Mouse (Mus musculus) hindbrain, embryonic 11.5 days (tissue): Measurements from ENCODE around the gene Gm20388. TPM values are rescaled to one million over a fixed set of nuclear protein-coding genes. Genes with fewer than 3 reads are reported as not detected.

Source experiments
- ATAC-seq: fragments of 200-750 bp; cut with Nextera tagmentation; 2 replicates; pipeline ENCODE4 v1.8.0; 2017; ENCODE audit warnings: mild to moderate bottlenecking, moderate TSS enrichment, moderate library complexity; ENCODE audit not compliant: low FRiP score
- DNase-seq: peaks from one replicate; pipeline ENCODE4 v3.0.0-alpha.2; 2015; ENCODE audit warnings: low spot score
- H3K27ac ChIP-seq: fragments of 300-500 bp; sonication (generic); 2 replicates; pipeline ENCODE4 v1.5.1; 2014; ENCODE audit warnings: mild to moderate bottlenecking, low read depth, low read length
- H3K27me3 ChIP-seq: fragments of 300-500 bp; sonication (generic); 2 replicates; pipeline ENCODE4 v1.6.1; 2014; ENCODE audit warnings: mild to moderate bottlenecking, low read length, moderate library complexity, mixed read lengths; ENCODE audit not compliant: control insufficient read depth, insufficient read depth
- H3K36me3 ChIP-seq: fragments of 300-500 bp; sonication (generic); 2 replicates; pipeline ENCODE4 v1.6.1; 2014; ENCODE audit warnings: mild to moderate bottlenecking, low read length, moderate library complexity, mixed read lengths; ENCODE audit not compliant: control insufficient read depth, insufficient read depth
- H3K4me1 ChIP-seq: fragments of 300-500 bp; sonication (generic); replicated peaks from 2 replicates; pipeline ENCODE4 v1.6.1; 2014; ENCODE audit warnings: low read length, mixed read lengths; ENCODE audit not compliant: control insufficient read depth, insufficient read depth
- H3K4me2 ChIP-seq: fragments of 300-500 bp; sonication (generic); replicated peaks from 2 replicates; pipeline ENCODE4 v1.6.1; 2014; ENCODE audit warnings: mild to moderate bottlenecking, low read depth, low read length
- H3K4me3 ChIP-seq: fragments of 300-500 bp; sonication (generic); 2 replicates; pipeline ENCODE4 v1.5.1; 2014; ENCODE audit warnings: low read depth, low read length
- H3K9ac ChIP-seq: fragments of 300-500 bp; sonication (generic); 2 replicates; pipeline ENCODE4 v1.6.1; 2014; ENCODE audit warnings: low read depth, low read length
- H3K9me3 ChIP-seq: fragments of 300-500 bp; sonication (generic); 2 replicates; pipeline ENCODE4 v1.6.1; 2016; ENCODE audit warnings: low read length; ENCODE audit not compliant: control insufficient read depth
- WGBS: fragments of 180-500 bp; shearing (Covaris S2); extraction: QIAGEN DNeasy Blood & Tissue Kit; methylation state at CpG from one replicate; pipeline ENCODE4 v1.1.7; 2014; 5-methylcytosine and 5-hydroxymethylcytosine counted together
- polyA plus RNA-seq: library from polyadenylated mRNA; unstranded; fragments of >200 nt; fragmentation: Nextera tagmentation; extraction: Ambion mirVana; gene quantifications from 2 replicates; pipeline ENCODE4 v1.2.1, GENCODE M21; 2014

Gm20388 gene
- polyA plus RNA-seq, 1 experiment from 2014 or later: 11.8 TPM

DNA sequence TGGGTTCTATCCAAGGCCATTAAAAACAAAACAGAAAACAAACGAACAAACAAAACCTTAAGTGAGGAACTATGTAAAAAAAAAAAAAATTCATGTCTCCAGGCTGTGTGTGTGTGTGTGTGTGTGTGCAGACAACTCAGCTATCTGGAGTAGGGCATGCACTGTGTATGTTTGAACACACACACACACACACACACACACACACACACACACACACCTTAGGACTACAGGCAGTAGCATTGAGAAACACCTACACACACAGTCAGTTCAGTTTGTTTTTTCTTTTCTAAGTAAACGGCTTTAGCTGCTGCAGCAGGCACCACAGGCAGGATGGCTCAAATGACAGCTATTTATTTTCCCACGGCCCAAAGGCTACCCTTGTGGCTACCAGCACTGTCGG lies 1438.4 kb downstream of the Gm20388 start:
- DNase-seq (no peak), ATAC-seq (no peak)
- no peak overlapping the region for H3K27ac ChIP-seq
- H3K4me1 ChIP-seq: no peaks in the 10 kb centered on the region; the same call in 1 of the 2 replicates
- no peak overlapping the region for H3K4me2 ChIP-seq
- no peaks in the 10 kb centered on the region for H3K9me3 ChIP-seq
- no peak overlapping the region for H3K9ac ChIP-seq
- 45% methylated on average over 4 of the region's 4 CpGs for WGBS
- H3K36me3 ChIP-seq: no peaks in the 10 kb centered on the region
- no peaks in the 10 kb centered on the region for H3K27me3 ChIP-seq
- H3K4me3 ChIP-seq: no peak overlapping the region

DNA sequence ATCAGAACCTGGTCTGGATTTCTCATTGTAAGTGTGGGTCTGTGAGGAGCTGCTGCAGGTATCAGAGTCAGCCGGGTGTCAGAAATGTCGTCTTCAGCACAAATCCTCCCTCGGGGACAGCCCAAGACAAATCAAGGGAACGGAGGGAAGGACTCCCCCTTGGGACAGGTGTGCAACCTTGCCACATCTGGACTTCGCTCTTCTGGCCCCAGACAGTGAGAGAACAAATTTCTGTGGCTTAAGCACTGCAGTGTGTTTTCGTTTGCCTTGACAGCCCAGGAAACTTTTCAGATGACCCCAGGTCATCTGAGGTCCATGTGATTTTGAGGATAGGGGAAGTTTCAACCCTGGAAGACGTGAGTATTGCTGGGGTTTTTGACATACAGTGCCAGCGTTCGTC lies 1440.2 kb downstream of the Gm20388 start:
- Histone ChIP-seq H3K4me1 (no peaks in the 10 kb centered on the region; the same call in 1 of the 2 replicates), H3K27me3 (no peaks in the 10 kb centered on the region), H3K4me3 (no peak overlapping the region), H3K9ac (no peak overlapping the region), H3K36me3 (no peaks in the 10 kb centered on the region), H3K27ac (no peak overlapping the region), H3K9me3 (no peaks in the 10 kb centered on the region), H3K4me2 (no peak overlapping the region)
- DNase-seq: no peak
- WGBS: 60% methylated on average over 9 of the region's 9 CpGs
- no peak for ATAC-seq

GRCm38 (mm10) chr8:121354844-121355243 lies 1444.2 kb downstream of the Gm20388 start:
- no peak overlapping the region for H3K4me3 ChIP-seq
- no peak for DNase-seq
- H3K4me2 ChIP-seq: no peak overlapping the region
- no peaks in the 10 kb centered on the region for H3K36me3 ChIP-seq
- WGBS: 83% methylated on average over 10 of the region's 10 CpGs
- H3K27ac ChIP-seq: no peak overlapping the region
- no peak overlapping the region for H3K9ac ChIP-seq
- no peaks in the 10 kb centered on the region for H3K9me3 ChIP-seq
- no peak for ATAC-seq
- H3K27me3 ChIP-seq: no peaks in the 10 kb centered on the region
- H3K4me1 ChIP-seq: no peaks in the 10 kb centered on the region; the same call in 1 of the 2 replicates

- Histone ChIP-seq H3K27ac (no peak overlapping the region), H3K36me3 (no peaks in the 10 kb centered on the region), H3K4me1 (no peaks in the 10 kb centered on the region; the same call in 1 of the 2 replicates), H3K27me3 (no peaks in the 10 kb centered on the region), H3K9ac (no peak overlapping the region), H3K4me2 (no peak overlapping the region), H3K4me3 (no peak overlapping the region), H3K9me3 (no peaks in the 10 kb centered on the region)
- DNase-seq: no peak
- ATAC-seq: no peak
- WGBS: 93% methylated on average over 4 of the region's 4 CpGs
These were observed 1446.8 kb downstream of the Gm20388 start for GRCm38 (mm10) chr8:121357451-121357850.

- Histone ChIP-seq H3K9ac (no peak overlapping the region), H3K36me3 (no peaks in the 10 kb centered on the region), H3K27ac (no peak overlapping the region), H3K27me3 (no peaks in the 10 kb centered on the region), H3K4me2 (no peak overlapping the region), H3K4me3 (no peak overlapping the region), H3K4me1 (no peaks in the 10 kb centered on the region; the same call in 1 of the 2 replicates), H3K9me3 (no peaks in the 10 kb centered on the region)
- WGBS: 53% methylated on average over 4 of the region's 4 CpGs
- ATAC-seq (no peak), DNase-seq (no peak)
These were observed 1448.0 kb downstream of the Gm20388 start for GRCm38 (mm10) chr8:121358609-121359008.

DNA sequence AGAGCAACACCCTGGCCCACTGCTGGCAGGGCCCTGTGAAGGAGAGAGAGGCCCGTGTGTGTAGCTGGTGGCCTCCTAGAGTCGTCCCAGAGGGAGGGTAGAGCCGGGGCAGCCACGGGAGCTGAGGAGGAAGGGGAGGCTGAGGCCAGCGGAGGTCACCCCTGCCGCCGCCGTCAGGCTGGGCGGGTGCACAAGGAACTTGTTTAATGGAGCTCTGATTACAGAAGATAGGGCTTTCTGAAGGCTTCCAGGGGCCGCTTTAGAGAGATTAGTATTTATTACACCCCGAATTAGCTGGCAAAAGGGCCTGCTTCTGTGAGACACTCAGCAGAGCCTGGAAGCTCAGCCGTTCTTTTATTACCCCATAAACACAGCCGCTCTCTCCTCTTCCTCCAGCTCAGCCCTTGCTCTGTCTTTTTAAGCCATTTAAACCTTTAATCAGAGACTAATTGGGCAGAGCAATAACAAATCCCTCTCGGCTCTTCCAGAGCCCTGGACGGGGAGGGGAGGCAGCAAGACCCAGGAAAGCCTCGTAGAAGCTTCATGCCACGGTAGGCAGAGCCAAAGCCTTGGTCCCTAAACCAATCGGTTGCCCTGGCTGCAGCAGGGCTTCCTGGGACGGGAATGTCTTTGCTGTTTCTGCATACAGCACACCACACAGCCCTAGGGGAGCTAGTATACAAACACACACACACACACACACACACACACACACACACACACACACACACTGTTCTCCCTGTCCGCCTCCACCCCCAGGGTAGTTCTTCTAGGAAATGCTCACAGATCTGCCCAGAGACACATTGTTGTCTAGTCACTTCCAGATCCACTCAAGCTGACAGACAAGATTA lies 1448.7 kb downstream of the Gm20388 start:
- H3K9ac ChIP-seq: no peak overlapping the region
- no peak overlapping the region for H3K4me3 ChIP-seq
- H3K27ac ChIP-seq: peak overlapping the region; percentile 27; the same call in 1 of the 2 replicates
- no peaks in the 10 kb centered on the region for H3K36me3 ChIP-seq
- no peak overlapping the region for H3K4me2 ChIP-seq
- H3K4me1 ChIP-seq: no peaks in the 10 kb centered on the region; the same call in 1 of the 2 replicates
- WGBS: 38% methylated on average over 20 of the region's 20 CpGs
- ATAC-seq (no peak), DNase-seq (no peak)
- no peaks in the 10 kb centered on the region for H3K27me3 ChIP-seq
- no peaks in the 10 kb centered on the region for H3K9me3 ChIP-seq

GRCm38 (mm10) chr8:121360001-121360400 lies 1449.4 kb downstream of the Gm20388 start:
- no peaks in the 10 kb centered on the region; the same call in 1 of the 2 replicates for H3K4me1 ChIP-seq
- WGBS: 71% methylated on average over 6 of the region's 6 CpGs
- DNase-seq: no peak
- H3K9me3 ChIP-seq: no peaks in the 10 kb centered on the region
- H3K36me3 ChIP-seq: no peaks in the 10 kb centered on the region
- no peak overlapping the region for H3K4me2 ChIP-seq
- no peak overlapping the region for H3K4me3 ChIP-seq
- H3K9ac ChIP-seq: no peak overlapping the region
- H3K27me3 ChIP-seq: no peaks in the 10 kb centered on the region
- no peak overlapping the region for H3K27ac ChIP-seq
- ATAC-seq: no peak

DNA sequence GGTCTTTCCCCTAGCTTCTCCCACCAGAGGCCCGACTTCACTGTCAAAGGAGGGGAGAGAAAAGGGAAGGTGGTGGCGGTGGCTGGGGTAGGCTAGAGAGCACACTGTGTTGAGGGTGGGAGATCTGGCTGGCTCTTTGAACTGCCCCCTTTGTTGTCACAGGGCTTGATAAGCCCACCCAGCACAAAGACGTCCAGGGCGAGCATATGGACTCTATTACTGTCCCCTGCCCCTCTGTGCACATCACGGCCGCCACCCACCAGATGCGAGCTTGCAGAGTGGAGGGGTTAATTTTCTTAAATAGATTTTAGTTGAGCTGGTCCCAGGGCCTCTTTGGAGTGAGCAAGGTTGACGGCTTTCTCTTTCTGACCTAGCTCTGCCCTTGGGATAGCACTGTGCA lies 1450.5 kb downstream of the Gm20388 start:
- Histone ChIP-seq H3K9ac (no peak overlapping the region), H3K4me2 (no peak overlapping the region), H3K4me1 (no peaks in the 10 kb centered on the region; the same call in 1 of the 2 replicates), H3K36me3 (no peaks in the 10 kb centered on the region), H3K27ac (no peak overlapping the region), H3K4me3 (no peak overlapping the region), H3K27me3 (no peaks in the 10 kb centered on the region), H3K9me3 (no peaks in the 10 kb centered on the region)
- WGBS: 59% methylated on average over 8 of the region's 8 CpGs
- DNase-seq: no peak
- ATAC-seq: no peak

GRCm38 (mm10) chr8:121364646-121365045 lies 1454.0 kb downstream of the Gm20388 start:
- Histone ChIP-seq H3K27me3 (no peaks in the 10 kb centered on the region), H3K4me1 (no peaks in the 10 kb centered on the region), H3K4me2 (no peak overlapping the region), H3K36me3 (no peaks in the 10 kb centered on the region), H3K9ac (no peak overlapping the region), H3K27ac (no peak overlapping the region), H3K4me3 (no peak overlapping the region), H3K9me3 (no peaks in the 10 kb centered on the region)
- WGBS: 89% methylated on average over 6 of the region's 6 CpGs
- no peak for DNase-seq
- no peak for ATAC-seq
